Mouse (Mus musculus): ENCODE results near the gene Eif2b4. TPM values are rescaled to one million over a fixed set of nuclear protein-coding genes. Genes with fewer than 3 reads are reported as not detected.

The Eif2b4 gene
- 2.9 TPM for polyA plus RNA-seq (2014; fragmentation: Illumina TruSeq; extraction: RNeasy Lipid Tissue Mini Kit (QIAGEN cat#74804); ENCODE audit: low read depth, low replicate concordance)

GRCm38 (mm10) chr5:31192939-31193630 is at the start of gene Eif2b4, which contains the start of gene Snx17:
TSS of gene Eif2b4 (minus strand) at chr5:31193430.
TSS of gene Snx17 (plus strand) at chr5:31193227.

GRCm38 (mm10) chr5:31240637-31241521 is 47.6 kb upstream of the Eif2b4 start, which contains the start of the genes Nrbp1 and Gm9970:
TSS of gene Nrbp1 (plus strand) at chr5:31240864.
TSS of gene Gm9970 (minus strand) at chr5:31241232.

GRCm38 (mm10) chr5:31220448-31221303 is 27.4 kb upstream of the Eif2b4 start, which contains the start of gene Ppm1g:
TSS of gene Ppm1g (minus strand) at chr5:31220687.

GRCm38 (mm10) chr5:31201742-31202590 is 8.7 kb upstream of the Eif2b4 start, which contains the start of gene Zfp513:
TSS of gene Zfp513 (minus strand) at chr5:31202303.

GRCm38 (mm10) chr5:31179766-31180630 is 13.2 kb downstream of the Eif2b4 start, which contains the start of the genes Gm29609 and Gtf3c2:
TSS of gene Gm29609 (minus strand) at chr5:31179911.
TSS of gene Gtf3c2 (minus strand) at chr5:31180144.

GRCm38 (mm10) chr5:31154152-31154553 is 39.1 kb downstream of the Eif2b4 start, which contains the start of gene Mpv17:
TSS of gene Mpv17 (minus strand) at chr5:31154251.

GRCm38 (mm10) chr5:31138241-31138967 is 54.8 kb downstream of the Eif2b4 start, which contains the start of gene Ucn:
TSS of gene Ucn (minus strand) at chr5:31138829.

Other genes starting within 250 kb of the Eif2b4 start
- not detected for gene Cgref1, start 247.8 kb downstream of the Eif2b4 start, polyA plus RNA-seq (2014; fragmentation: Illumina TruSeq; extraction: RNeasy Lipid Tissue Mini Kit (QIAGEN cat#74804); ENCODE audit: low read depth, low replicate concordance)
- 19.2 TPM for gene Preb, start 233.1 kb downstream of the Eif2b4 start, polyA plus RNA-seq (2014; fragmentation: Illumina TruSeq; extraction: RNeasy Lipid Tissue Mini Kit (QIAGEN cat#74804); ENCODE audit: low read depth, low replicate concordance)
- gene Tcf23, start 224.8 kb downstream of the Eif2b4 start, polyA plus RNA-seq (2014; fragmentation: Illumina TruSeq; extraction: RNeasy Lipid Tissue Mini Kit (QIAGEN cat#74804); ENCODE audit: low read depth, low replicate concordance) = 0.82 TPM
- gene Atraid, start 145.1 kb downstream of the Eif2b4 start, polyA plus RNA-seq (2014; fragmentation: Illumina TruSeq; extraction: RNeasy Lipid Tissue Mini Kit (QIAGEN cat#74804); ENCODE audit: low read depth, low replicate concordance) = 125 TPM
- 4.0 TPM for gene Slc5a6, start 144.5 kb downstream of the Eif2b4 start, polyA plus RNA-seq (2014; fragmentation: Illumina TruSeq; extraction: RNeasy Lipid Tissue Mini Kit (QIAGEN cat#74804); ENCODE audit: low read depth, low replicate concordance)
- 0.76 TPM for gene Cad, start 138.7 kb downstream of the Eif2b4 start, polyA plus RNA-seq (2014; fragmentation: Illumina TruSeq; extraction: RNeasy Lipid Tissue Mini Kit (QIAGEN cat#74804); ENCODE audit: low read depth, low replicate concordance)
- not detected for gene Dnajc5g, start 87.1 kb downstream of the Eif2b4 start, polyA plus RNA-seq (2014; fragmentation: Illumina TruSeq; extraction: RNeasy Lipid Tissue Mini Kit (QIAGEN cat#74804); ENCODE audit: low read depth, low replicate concordance)
- not detected for gene Slc30a3, start 85.2 kb downstream of the Eif2b4 start, polyA plus RNA-seq (2014; fragmentation: Illumina TruSeq; extraction: RNeasy Lipid Tissue Mini Kit (QIAGEN cat#74804); ENCODE audit: low read depth, low replicate concordance)
- gene Trim54, start 76.7 kb downstream of the Eif2b4 start, polyA plus RNA-seq (2014; fragmentation: Illumina TruSeq; extraction: RNeasy Lipid Tissue Mini Kit (QIAGEN cat#74804); ENCODE audit: low read depth, low replicate concordance) = not detected
- not detected for gene Ucn, start 54.6 kb downstream of the Eif2b4 start, polyA plus RNA-seq (2014; fragmentation: Illumina TruSeq; extraction: RNeasy Lipid Tissue Mini Kit (QIAGEN cat#74804); ENCODE audit: low read depth, low replicate concordance)
- gene Mpv17, start 39.2 kb downstream of the Eif2b4 start, polyA plus RNA-seq (2014; fragmentation: Illumina TruSeq; extraction: RNeasy Lipid Tissue Mini Kit (QIAGEN cat#74804); ENCODE audit: low read depth, low replicate concordance) = 88.7 TPM
- 0.35 TPM for gene Gm29609, start 13.5 kb downstream of the Eif2b4 start, polyA plus RNA-seq (2014; fragmentation: Illumina TruSeq; extraction: RNeasy Lipid Tissue Mini Kit (QIAGEN cat#74804); ENCODE audit: low read depth, low replicate concordance)
- 47.4 TPM for gene Gtf3c2, start 13.3 kb downstream of the Eif2b4 start, polyA plus RNA-seq (2014; fragmentation: Illumina TruSeq; extraction: RNeasy Lipid Tissue Mini Kit (QIAGEN cat#74804); ENCODE audit: low read depth, low replicate concordance)
- gene Snx17, start 203 bp downstream of the Eif2b4 start, polyA plus RNA-seq (2014; fragmentation: Illumina TruSeq; extraction: RNeasy Lipid Tissue Mini Kit (QIAGEN cat#74804); ENCODE audit: low read depth, low replicate concordance) = 72.7 TPM
- gene Zfp513, start 8.9 kb upstream of the Eif2b4 start, polyA plus RNA-seq (2014; fragmentation: Illumina TruSeq; extraction: RNeasy Lipid Tissue Mini Kit (QIAGEN cat#74804); ENCODE audit: low read depth, low replicate concordance) = 1.3 TPM
- 30.8 TPM for gene Ppm1g, start 27.3 kb upstream of the Eif2b4 start, polyA plus RNA-seq (2014; fragmentation: Illumina TruSeq; extraction: RNeasy Lipid Tissue Mini Kit (QIAGEN cat#74804); ENCODE audit: low read depth, low replicate concordance)
- gene Nrbp1, start 47.4 kb upstream of the Eif2b4 start, polyA plus RNA-seq (2014; fragmentation: Illumina TruSeq; extraction: RNeasy Lipid Tissue Mini Kit (QIAGEN cat#74804); ENCODE audit: low read depth, low replicate concordance) = 91.5 TPM
- gene Gm9970, start 47.8 kb upstream of the Eif2b4 start, polyA plus RNA-seq (2014; fragmentation: Illumina TruSeq; extraction: RNeasy Lipid Tissue Mini Kit (QIAGEN cat#74804); ENCODE audit: low read depth, low replicate concordance) = not detected
- gene Krtcap3, start 58.3 kb upstream of the Eif2b4 start, polyA plus RNA-seq (2014; fragmentation: Illumina TruSeq; extraction: RNeasy Lipid Tissue Mini Kit (QIAGEN cat#74804); ENCODE audit: low read depth, low replicate concordance) = not detected
- gene Ift172, start 97.7 kb upstream of the Eif2b4 start, polyA plus RNA-seq (2014; fragmentation: Illumina TruSeq; extraction: RNeasy Lipid Tissue Mini Kit (QIAGEN cat#74804); ENCODE audit: low read depth, low replicate concordance) = 14.0 TPM
- 3.6 TPM for gene Fndc4, start 102.7 kb upstream of the Eif2b4 start, polyA plus RNA-seq (2014; fragmentation: Illumina TruSeq; extraction: RNeasy Lipid Tissue Mini Kit (QIAGEN cat#74804); ENCODE audit: low read depth, low replicate concordance)
- not detected for gene Gckr, start 104.0 kb upstream of the Eif2b4 start, polyA plus RNA-seq (2014; fragmentation: Illumina TruSeq; extraction: RNeasy Lipid Tissue Mini Kit (QIAGEN cat#74804); ENCODE audit: low read depth, low replicate concordance)